Mouse (Mus musculus): ENCODE data around the gene Ppargc1a. TPM values are rescaled to one million over a fixed set of nuclear protein-coding genes. Genes with fewer than 3 reads are reported as not detected.

Gene Ppargc1a
- polyA plus RNA-seq (2016; fragmentation: Nextera tagmentation; extraction: Ambion mirVana) = 51.5 and 53.5 TPM in 2 replicates

- Histone ChIP-seq H3K9me3 (replicated peaks) (no peaks in the 10 kb centered on the region), H3K4me3 (no peak within 1 kb of the TSS), H3K27ac (ENCODE audit: poor library complexity, severe bottlenecking) (peak within 1 kb of the TSS; percentile 85), H3K27me3 (replicated peaks) (no peaks in the 10 kb centered on the region), H3K4me2 (peak within 1 kb of the TSS; percentile 53), H3K9ac (0 out of 2 replicates have a peak within 1 kb of the TSS, but pooled peaks have one; percentile 23), H3K36me3 (no peaks in the 10 kb centered on the region), H3K4me1 (replicated peaks) (peaks cover 24% of the 10 kb centered on the region)
- WGBS = 25% methylated on average over 6 of the region's 6 CpGs
- ATAC-seq (ENCODE audit: insufficient number of reproducible peaks, low FRiP score) = no peak
Measured at GRCm38 (mm10) chr5:51567659-51568058, at the start of gene Ppargc1a. Ppargc1a (minus strand) TSS chr5:51567726.

- no peak overlapping the region for H3K4me2 ChIP-seq
- H3K9ac ChIP-seq = no peak overlapping the region
- H3K9me3 ChIP-seq (replicated peaks) = 0 out of 2 replicates have a peak, but pooled peaks cover 4% of the 10 kb centered on the region
- H3K27me3 ChIP-seq (replicated peaks) = no peaks in the 10 kb centered on the region
- H3K4me3 ChIP-seq = no peak overlapping the region
- no peak for ATAC-seq (ENCODE audit: insufficient number of reproducible peaks, low FRiP score)
- H3K27ac ChIP-seq (ENCODE audit: poor library complexity, severe bottlenecking) = no peak overlapping the region
- H3K36me3 ChIP-seq = no peaks in the 10 kb centered on the region
- 70% methylated on average over 1 of the region's 1 CpGs for WGBS
- H3K4me1 ChIP-seq (replicated peaks) = no peaks in the 10 kb centered on the region
Measured at GRCm38 (mm10) chr5:51616877-51617276, 49.4 kb upstream of the Ppargc1a start.

DNA sequence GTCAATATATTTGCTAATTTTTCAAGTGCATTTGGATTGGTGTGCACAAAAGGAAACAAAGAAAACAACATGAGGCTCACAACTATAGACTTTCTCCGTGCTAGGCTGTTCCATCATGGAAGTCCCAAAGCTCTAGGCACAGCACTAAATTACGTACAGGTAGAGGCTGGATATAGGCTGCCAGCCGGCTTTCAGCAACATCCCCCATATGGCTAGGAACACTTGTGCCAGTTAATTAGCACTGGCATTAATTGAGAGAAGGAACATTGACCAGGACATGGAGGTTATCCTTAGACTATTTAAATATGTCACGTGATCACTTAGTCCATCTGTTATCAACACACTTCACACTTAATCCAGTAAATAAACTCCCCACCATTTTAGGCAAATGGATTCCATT, 44.5 kb upstream of the Ppargc1a start:
- Histone ChIP-seq H3K27me3 (replicated peaks) (no peaks in the 10 kb centered on the region), H3K9ac (no peak overlapping the region), H3K4me3 (no peak overlapping the region), H3K4me1 (replicated peaks) (peaks cover 6% of the 10 kb centered on the region; the same call in 1 of the 2 replicates), H3K27ac (ENCODE audit: poor library complexity, severe bottlenecking) (no peak overlapping the region), H3K9me3 (replicated peaks) (no peaks in the 10 kb centered on the region), H3K4me2 (no peak overlapping the region), H3K36me3 (no peaks in the 10 kb centered on the region)
- ATAC-seq (ENCODE audit: insufficient number of reproducible peaks, low FRiP score) = no peak
- 80% methylated on average over 4 of the region's 4 CpGs for WGBS

DNA sequence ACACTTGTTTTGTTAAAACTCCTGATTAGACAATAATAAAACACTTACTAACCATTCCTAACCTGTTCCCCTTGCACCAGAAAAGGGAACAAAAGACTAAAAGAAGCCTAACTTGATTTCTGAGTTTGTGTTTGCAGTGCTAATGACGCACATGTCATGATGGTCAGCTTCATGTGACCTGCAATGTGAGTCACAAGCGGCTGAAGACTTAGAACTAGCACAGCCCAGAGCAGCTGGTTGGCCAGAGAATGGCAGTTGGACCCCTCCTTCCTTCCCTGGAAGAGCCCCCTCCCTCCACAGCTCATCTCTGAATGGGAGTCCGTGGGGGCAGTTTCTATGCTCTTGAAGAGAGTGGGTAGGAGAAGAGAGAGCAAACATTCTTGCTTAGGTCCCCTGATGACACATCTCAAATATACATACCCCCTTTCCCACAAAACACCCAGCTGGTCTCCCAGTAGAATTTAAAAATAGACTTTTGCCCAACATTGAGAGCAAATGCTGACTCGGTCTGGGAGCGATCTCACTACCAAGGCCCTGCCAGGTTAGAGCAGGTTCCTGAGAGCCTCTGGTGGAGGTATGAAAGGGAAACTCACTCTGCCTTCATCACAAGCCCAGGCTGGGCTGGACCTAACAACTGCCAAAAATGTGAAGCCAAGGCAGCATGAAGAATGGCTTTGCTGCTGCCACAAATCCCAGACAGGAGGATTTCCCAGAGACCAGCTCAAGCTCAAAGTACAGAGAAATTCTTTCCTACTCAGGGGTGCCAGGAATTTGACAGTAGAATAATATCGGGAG, 40.4 kb upstream of the Ppargc1a start:
- Histone ChIP-seq H3K27ac (ENCODE audit: poor library complexity, severe bottlenecking) (no peak overlapping the region), H3K4me3 (no peak overlapping the region), H3K27me3 (replicated peaks) (no peaks in the 10 kb centered on the region), H3K4me1 (replicated peaks) (peaks cover 6% of the 10 kb centered on the region; the same call in 1 of the 2 replicates), H3K9ac (no peak overlapping the region), H3K4me2 (no peak overlapping the region), H3K36me3 (no peaks in the 10 kb centered on the region), H3K9me3 (replicated peaks) (no peaks in the 10 kb centered on the region)
- 64% methylated on average over 6 of the region's 6 CpGs for WGBS
- no peak for ATAC-seq (ENCODE audit: insufficient number of reproducible peaks, low FRiP score)

GRCm38 (mm10) chr5:51599549-51599948, 32.0 kb upstream of the Ppargc1a start:
- Histone ChIP-seq H3K27ac (ENCODE audit: poor library complexity, severe bottlenecking) (no peak overlapping the region), H3K9me3 (replicated peaks) (no peaks in the 10 kb centered on the region), H3K4me2 (no peak overlapping the region), H3K9ac (no peak overlapping the region), H3K4me3 (no peak overlapping the region), H3K36me3 (no peaks in the 10 kb centered on the region), H3K4me1 (replicated peaks) (peaks cover 22% of the 10 kb centered on the region), H3K27me3 (replicated peaks) (no peaks in the 10 kb centered on the region)
- WGBS = 16% methylated on average over 6 of the region's 6 CpGs
- ATAC-seq (ENCODE audit: insufficient number of reproducible peaks, low FRiP score) = peak; percentile 45; the same call in 1 of the 2 replicates

DNA sequence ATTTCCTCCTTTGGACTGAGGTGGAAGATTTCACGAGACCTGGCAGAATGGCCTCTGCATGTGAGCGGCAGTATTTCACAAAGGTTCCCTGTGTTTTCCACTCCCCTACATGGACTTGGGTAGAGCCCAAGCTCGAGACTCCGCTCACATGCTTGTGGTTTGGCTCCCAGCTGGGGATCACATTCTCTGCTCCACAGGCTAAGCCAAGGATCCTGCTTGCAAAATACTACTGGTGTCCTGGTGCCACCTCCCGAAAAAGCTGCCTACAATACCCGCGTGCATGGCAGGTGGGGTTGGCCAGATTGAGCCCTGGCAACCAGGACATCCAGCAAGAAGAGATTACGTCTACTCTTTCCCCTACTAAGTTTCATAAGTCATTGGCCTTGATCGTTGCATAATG, 28.1 kb upstream of the Ppargc1a start:
- no peak overlapping the region for H3K4me3 ChIP-seq
- no peaks in the 10 kb centered on the region for H3K9me3 ChIP-seq (replicated peaks)
- 86% methylated on average over 9 of the region's 9 CpGs for WGBS
- no peaks in the 10 kb centered on the region for H3K27me3 ChIP-seq (replicated peaks)
- H3K4me2 ChIP-seq = no peak overlapping the region
- H3K27ac ChIP-seq (ENCODE audit: poor library complexity, severe bottlenecking) = no peak overlapping the region
- H3K9ac ChIP-seq = no peak overlapping the region
- H3K4me1 ChIP-seq (replicated peaks) = peaks cover 45% of the 10 kb centered on the region
- no peaks in the 10 kb centered on the region for H3K36me3 ChIP-seq
- no peak for ATAC-seq (ENCODE audit: insufficient number of reproducible peaks, low FRiP score)

DNA sequence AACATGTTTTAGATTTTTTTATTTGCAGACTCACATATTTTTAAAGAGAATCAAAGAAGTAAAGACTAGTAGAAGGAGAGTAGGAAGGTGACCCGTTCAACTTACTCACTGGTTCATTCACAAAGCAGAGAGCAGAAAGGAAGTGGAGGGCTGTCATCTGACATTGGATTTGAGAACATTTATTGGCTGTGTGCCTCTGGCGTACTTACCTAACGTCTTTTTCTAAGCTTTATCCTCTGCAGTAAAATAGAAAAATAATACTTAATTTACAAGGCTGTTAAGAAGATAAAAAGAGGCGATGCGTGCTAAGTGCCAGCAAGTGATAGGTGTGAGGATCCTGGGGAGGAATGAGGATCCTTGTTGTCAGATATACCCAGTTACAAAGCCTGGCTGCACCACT, 24.7 kb upstream of the Ppargc1a start:
- Histone ChIP-seq H3K27me3 (replicated peaks) (no peaks in the 10 kb centered on the region), H3K4me1 (replicated peaks) (peaks cover 33% of the 10 kb centered on the region), H3K9ac (no peak overlapping the region), H3K27ac (ENCODE audit: poor library complexity, severe bottlenecking) (peak overlapping the region; percentile 88; the same call in 1 of the 2 replicates), H3K4me2 (no peak overlapping the region), H3K9me3 (replicated peaks) (no peaks in the 10 kb centered on the region), H3K4me3 (no peak overlapping the region), H3K36me3 (no peaks in the 10 kb centered on the region)
- ATAC-seq (ENCODE audit: insufficient number of reproducible peaks, low FRiP score) = no peak
- 23% methylated on average over 5 of the region's 5 CpGs for WGBS

DNA sequence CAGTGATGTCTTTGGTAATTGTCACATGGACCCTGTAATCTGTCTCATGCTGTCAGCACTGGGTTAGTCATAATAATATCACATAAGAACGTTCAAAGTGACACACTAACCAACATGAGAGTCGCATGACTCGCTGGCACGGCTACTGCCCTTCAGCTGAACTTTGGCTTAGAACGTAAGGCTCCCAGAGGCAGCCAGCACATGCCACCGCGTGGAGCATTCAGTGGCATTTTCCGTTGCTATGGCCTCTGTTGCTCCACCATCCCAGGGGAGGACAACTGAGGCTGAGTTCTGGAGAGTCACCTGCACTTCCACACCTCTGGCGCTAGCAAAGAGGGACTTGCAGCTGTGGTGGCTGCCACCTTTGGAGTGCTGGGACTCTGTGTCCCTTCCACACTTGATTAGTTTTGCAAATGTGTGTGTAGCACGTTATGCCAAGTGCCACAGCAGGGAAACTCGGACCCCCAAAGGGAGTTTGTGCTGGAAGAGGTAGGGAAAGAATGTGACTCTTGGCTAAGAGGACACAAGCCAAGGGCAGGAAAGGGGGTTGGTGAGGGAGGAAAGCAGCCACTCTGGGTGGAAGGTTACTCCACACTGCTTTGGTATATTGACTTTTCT, 24.1 kb upstream of the Ppargc1a start:
- H3K27ac ChIP-seq (ENCODE audit: poor library complexity, severe bottlenecking) = peak overlapping the region; percentile 88
- H3K9ac ChIP-seq = no peak overlapping the region
- H3K9me3 ChIP-seq (replicated peaks) = no peaks in the 10 kb centered on the region
- H3K27me3 ChIP-seq (replicated peaks) = no peaks in the 10 kb centered on the region
- WGBS = 7% methylated on average over 11 of the region's 11 CpGs
- H3K4me2 ChIP-seq = peak overlapping the region; percentile 37
- ATAC-seq (ENCODE audit: insufficient number of reproducible peaks, low FRiP score) = peak; percentile 71
- H3K4me3 ChIP-seq = no peak overlapping the region
- peaks cover 33% of the 10 kb centered on the region for H3K4me1 ChIP-seq (replicated peaks)
- no peaks in the 10 kb centered on the region for H3K36me3 ChIP-seq

- WGBS = 80% methylated on average over 2 of the region's 2 CpGs
- no peak for ATAC-seq (ENCODE audit: insufficient number of reproducible peaks, low FRiP score)
Measured at GRCm38 (mm10) chr5:51586187-51586586, 18.7 kb upstream of the Ppargc1a start.

DNA sequence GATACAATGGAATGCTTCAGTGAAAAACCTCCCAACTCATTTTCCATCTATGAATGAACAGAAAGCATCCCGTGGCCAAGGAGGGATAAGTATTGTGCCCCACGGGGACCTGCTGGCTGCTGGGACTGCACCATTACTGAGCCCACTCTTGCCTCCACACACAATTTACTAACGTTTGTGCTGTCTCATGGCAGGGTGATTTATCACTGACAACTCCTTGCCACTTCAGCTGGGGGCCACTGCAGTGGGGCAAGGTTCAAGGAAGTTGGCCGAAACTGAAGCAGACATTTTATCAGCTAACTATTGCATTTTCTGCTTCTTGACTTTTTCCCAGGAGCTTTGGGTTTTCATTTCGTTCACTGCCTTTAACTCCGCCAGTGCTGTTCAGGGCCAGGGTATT, 17.5 kb upstream of the Ppargc1a start:
- H3K27ac ChIP-seq (ENCODE audit: poor library complexity, severe bottlenecking) = no peak overlapping the region
- no peaks in the 10 kb centered on the region for H3K36me3 ChIP-seq
- no peak overlapping the region for H3K4me3 ChIP-seq
- H3K4me2 ChIP-seq = no peak overlapping the region
- H3K4me1 ChIP-seq (replicated peaks) = peaks cover 22% of the 10 kb centered on the region
- WGBS = 41% methylated on average over 6 of the region's 6 CpGs
- H3K9ac ChIP-seq = no peak overlapping the region
- no peaks in the 10 kb centered on the region for H3K9me3 ChIP-seq (replicated peaks)
- ATAC-seq (ENCODE audit: insufficient number of reproducible peaks, low FRiP score) = no peak
- no peaks in the 10 kb centered on the region for H3K27me3 ChIP-seq (replicated peaks)

More at GRCm38 (mm10) chr5:51586187-51586586, 18.7 kb upstream of the Ppargc1a start:
- Histone ChIP-seq H3K27me3 (replicated peaks) (no peaks in the 10 kb centered on the region), H3K4me2 (no peak overlapping the region), H3K9ac (no peak overlapping the region), H3K4me3 (no peak overlapping the region), H3K27ac (ENCODE audit: poor library complexity, severe bottlenecking) (no peak overlapping the region), H3K9me3 (replicated peaks) (no peaks in the 10 kb centered on the region), H3K36me3 (no peaks in the 10 kb centered on the region), H3K4me1 (replicated peaks) (peaks cover 22% of the 10 kb centered on the region)

GRCm38 (mm10) chr5:51584186-51584585, 16.7 kb upstream of the Ppargc1a start:
- ATAC-seq (ENCODE audit: insufficient number of reproducible peaks, low FRiP score) = no peak

More at GRCm38 (mm10) chr5:51584186-51584585, 16.7 kb upstream of the Ppargc1a start:
- H3K4me3 ChIP-seq = no peak overlapping the region
- H3K9me3 ChIP-seq (replicated peaks) = no peaks in the 10 kb centered on the region
- no peak overlapping the region for H3K4me2 ChIP-seq
- H3K36me3 ChIP-seq = no peaks in the 10 kb centered on the region
- H3K4me1 ChIP-seq (replicated peaks) = peaks cover 22% of the 10 kb centered on the region
- no peak overlapping the region for H3K27ac ChIP-seq (ENCODE audit: poor library complexity, severe bottlenecking)
- H3K9ac ChIP-seq = no peak overlapping the region
- WGBS = 69% methylated on average over 3 of the region's 3 CpGs
- no peaks in the 10 kb centered on the region for H3K27me3 ChIP-seq (replicated peaks)
